Mouse (Mus musculus): Measurements from ENCODE around the gene Slc25a25.
A peak's percentile ranks its signal among the peaks of the same experiment; 100 is the strongest.

Gene Slc25a25

DNA sequence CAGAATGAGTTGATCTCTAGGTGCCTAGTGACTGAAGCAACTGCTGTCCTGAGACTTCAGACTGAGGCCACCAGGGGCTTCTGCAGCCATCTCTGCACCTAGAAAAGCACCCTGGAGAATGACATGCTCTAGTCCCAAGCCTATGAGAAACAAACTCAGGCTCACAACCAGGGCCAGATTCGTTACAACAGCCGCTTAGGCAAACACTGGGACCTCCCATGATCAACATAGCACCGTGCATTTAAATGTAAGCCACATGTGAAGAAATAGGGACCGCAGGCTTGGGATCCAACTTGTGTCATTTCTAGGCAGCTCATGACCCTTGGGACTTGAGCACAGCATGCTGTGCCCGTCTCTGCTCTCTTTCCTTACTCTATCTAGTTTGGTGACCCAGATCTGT is 23.5 kb downstream of the Slc25a25 start:
- DNase-seq: no peak

DNA sequence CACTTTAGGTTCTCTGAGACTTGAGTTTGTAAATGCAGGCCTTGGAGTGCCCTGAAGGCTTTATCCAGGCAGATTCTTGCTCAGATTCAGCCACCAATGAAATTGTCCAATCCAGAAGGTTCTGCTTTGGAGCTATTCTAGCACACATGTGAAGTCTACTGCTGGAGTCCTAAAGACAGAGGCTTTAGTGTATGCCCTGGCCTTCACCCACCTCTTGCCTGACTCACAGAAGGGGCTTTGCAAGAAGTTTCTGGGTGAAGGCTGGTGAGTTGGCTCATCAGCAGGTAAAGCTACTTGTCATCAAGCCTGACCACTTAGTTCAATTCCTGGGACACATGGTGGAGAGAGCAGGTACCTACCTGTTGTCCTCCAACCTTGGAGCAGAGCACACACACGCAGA is 25.1 kb downstream of the Slc25a25 start:
- no peak for DNase-seq

DNA sequence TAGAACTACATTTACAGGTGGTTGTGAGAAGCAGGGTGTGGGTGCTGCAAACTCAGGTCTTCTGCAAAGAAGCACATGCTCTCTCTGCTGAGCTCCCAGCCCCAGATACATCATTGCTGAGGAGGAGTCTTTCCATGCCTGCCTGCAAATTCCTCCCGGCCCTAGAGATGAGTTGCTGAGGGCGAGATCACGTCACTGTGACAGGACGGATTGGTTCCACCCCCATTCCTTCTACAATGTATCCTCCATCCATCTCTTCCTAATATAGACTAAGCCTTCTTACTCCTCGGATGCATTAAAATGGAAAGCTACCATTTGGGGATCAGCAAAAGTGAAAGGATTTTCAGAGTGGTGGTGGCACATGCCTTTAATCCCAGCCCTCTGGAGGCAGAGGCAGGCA is 25.7 kb downstream of the Slc25a25 start:
- DNase-seq: no peak

DNA sequence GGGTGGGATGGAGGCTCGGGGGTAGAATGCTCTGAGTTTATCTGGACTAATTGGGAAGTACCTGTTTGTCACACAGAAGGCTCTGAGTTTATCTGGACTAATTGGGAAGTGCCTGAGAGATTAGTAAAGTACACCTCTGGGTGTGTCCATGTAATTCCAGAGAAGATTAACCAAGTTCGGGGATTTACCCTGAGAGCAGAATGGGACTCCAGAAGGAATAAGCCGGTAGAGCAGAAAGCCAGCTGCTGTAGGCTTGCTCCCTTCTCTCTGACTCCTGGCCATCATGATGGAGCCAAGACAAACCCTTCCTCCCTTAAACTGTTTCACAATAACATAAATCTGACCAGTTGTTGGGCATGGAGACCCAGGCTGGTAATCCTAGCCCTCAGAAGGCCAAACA is 26.4 kb downstream of the Slc25a25 start:
- DNase-seq: no peak

DNA sequence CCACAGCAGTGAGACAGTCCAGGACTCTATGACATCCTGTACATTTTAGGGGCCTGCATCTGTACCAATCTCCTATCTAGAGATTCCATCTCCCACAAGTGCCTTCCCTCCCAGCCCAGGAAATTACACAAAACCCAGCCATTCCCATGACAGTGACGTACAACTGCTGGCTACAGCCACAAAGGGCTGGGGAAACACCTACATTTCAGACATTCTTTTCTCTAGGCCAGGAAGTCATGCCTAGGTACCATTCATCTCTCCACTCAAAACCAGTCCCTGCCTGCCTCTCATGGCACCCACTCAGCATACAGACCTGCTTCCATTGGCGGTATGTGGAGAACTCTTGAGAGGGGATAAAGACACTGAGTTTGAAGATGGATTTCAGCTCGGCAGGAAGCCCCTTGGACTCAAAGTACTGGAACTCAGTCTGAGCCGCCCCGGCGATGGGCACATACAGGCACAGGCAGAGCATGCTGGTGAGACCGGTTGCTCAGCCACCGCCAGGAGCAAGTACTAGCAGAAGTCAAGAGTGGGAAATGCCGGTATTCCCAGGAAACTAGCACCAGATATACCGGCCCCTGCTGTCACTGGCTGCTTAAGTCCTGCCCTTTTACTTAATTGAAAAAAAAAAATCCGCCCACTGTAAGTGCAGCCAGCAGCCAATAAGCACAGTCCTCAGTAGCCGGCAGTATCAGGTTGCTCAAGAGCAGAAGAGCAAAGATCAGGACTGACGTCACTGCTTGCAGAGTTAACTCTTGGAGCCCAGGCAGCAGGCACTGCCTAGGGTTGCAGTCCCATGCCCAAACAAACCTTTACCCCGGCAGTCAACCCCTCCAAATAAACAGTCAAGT is 27.5 kb downstream of the Slc25a25 start:
- DNase-seq: peak; percentile 65

DNA sequence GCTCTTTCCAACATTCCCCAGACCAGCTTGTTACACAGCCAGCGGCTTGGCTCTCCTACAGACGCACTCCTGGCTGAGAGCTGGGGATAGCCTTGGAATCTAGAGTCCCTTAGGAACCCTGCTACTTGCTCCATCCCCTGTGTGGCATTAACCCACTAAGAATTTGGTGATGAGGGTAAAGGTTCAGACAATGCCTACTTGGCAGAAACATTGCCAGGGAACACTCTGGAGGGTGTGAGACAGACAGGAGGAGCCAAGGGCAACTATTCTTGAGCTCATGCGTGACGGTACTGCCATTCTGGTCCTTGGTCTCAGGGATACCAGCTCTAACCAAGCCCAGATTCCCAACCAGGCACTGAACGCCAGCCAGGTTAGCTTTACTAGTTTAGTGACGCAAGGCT is 29.4 kb downstream of the Slc25a25 start:
- no peak for DNase-seq

DNA sequence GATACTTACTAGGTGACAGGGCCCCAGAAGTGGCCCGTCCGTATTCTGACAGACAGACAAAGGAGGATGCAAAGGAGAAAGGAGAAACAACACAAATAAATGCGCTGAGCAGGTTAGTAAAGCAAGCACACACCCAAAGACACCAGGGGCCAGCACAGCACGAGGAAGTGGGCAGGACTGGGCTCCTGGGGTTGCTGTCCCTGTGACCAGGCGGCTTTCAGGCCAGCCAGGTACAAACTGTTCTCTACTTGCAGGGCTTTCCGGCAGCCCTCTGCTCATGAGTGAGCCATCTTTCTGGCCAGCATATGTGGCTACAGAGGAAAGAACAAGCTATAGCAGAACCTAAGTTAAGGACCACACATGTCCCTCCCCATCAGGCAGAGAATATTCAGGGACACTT is 30.6 kb downstream of the Slc25a25 start:
- DNase-seq: no peak

DNA sequence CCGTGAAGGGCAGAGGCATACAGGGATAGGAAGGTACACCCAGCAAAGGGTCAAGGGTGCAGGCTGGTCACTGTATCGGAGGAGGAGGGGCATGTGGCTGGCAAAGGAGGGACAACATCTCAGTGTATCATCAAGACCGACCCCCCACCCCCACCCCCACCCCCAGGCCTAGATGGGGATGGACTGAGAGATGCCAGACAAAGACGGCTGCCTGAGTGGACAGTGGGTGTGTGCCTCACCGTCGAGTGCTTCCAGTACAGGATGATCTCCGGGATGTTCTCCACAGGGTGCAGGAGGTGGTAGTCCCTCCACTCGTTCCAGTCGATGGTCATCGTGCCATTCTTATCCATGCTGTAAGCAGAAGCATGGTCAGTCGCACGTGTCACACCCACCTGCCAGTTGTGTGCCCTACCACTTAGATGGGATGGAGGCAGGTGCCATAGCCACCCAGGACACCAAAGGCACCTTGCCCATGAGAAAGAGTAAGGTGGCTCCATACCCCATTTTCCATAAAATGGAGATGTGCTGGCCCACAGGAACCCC is 31.1 kb downstream of the Slc25a25 start:
- DNase-seq: no peak

DNA sequence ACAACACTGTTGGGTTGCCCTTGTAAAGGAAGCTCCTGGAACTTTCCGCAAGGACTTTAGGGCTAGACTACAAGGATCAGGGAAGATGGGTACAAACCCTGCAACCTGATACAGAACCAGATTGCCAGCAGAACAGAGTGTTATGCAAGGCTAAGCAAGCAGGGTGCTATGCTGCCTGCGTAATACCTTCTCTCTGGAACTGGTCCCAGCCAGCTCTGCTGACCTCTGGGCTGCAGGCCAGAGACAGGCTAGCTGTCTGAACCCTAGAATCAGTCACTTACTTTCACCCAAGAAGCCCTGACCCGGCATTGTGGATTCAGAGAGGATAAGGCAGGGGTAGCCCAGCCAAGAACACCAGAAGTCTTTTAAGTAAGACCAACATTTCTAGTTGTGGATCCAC is 31.9 kb downstream of the Slc25a25 start:
- DNase-seq: no peak

DNA sequence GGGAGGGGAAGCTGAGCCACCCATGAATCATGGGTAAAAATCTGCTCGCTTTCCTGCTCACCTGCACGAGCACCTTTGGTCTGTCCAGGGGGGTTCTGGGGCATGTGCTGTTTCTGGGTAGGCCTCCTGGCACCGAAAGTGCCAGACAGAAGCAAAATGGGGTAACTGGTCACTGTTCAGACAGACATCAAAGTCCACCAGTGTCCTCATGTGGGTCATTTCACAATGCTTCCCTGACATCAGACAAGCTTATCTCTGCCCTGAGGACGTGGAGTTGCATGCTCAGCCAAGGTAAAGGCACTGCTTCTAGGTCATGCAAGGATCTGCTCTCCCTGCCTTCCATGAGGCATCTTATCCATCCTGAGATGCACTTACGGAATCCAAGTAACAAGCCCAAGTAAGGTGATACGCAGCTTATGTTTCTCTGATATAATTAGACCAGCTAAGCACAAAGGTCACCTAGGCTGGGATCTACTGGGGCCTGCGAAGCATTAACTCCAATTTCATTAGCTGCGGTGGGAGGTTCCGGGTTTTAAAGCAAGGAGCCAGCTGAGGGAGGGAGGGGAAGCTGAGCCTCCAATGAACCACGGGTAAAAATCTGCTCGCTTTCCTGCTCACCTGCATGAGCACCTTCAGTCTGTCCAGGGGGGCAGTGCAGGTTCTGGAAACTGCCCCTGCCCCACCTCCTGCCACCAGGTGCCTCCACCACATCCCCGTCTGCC is 32.7 kb downstream of the Slc25a25 start:
- DNase-seq: no peak

DNA sequence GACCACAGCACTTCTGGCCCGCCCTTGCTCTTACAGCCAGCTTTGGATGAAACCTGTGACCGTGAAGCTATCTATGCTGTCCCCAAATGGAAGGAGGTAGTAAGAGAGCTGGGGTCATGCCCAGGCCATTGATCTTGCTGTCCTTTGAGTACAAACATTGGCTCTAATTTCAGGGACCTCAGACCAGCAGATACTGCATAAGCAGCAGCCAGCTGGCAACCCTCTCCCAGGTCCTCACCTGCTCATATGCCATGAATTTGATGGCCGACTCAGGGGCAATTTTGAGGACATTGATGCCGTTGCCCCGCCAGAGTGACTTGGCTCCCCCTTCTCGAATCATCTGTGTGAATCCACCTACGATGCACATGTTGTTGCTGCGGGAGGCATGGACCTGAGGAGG is 33.8 kb downstream of the Slc25a25 start:
- no peak for DNase-seq

DNA sequence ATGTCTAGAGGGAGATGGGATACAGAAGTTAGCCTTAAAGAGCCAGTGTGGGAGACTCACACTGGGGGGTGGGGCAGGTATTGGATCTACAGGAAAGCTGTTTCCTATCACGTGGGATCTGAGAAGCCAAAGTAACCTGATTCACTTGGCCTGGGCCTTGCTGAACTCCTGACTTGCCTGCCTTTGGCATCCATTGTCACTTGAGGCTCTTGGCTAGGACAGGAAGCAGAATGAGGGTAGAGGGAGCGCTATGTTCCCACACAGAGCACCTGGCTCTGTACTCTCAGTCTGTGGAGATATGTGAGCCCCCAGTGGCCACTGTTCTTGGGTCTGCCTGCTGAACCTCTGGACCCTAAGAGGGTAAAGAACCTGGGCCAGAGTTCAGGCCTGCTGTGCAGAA is 34.7 kb downstream of the Slc25a25 start:
- no peak for DNase-seq

DNA sequence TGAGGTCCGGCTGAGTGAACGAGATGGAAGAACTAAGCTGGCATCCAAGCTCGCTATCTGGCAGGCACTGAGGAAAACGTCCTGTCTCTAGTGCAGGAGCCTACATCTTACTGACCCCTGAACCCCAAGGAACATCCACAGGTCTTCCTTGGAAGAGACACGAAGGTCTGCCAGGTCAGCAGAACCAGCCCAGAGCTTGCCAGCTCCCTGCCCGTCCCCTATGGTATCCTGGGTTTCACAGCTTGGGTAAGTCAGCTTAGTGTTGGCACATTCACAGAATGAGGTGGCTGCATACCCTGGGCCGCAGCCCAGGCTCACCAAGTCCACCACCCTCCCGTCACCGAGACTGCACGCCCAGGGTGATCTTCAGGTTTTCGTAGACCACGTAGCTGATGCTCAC is 35.4 kb downstream of the Slc25a25 start:
- no peak for DNase-seq

DNA sequence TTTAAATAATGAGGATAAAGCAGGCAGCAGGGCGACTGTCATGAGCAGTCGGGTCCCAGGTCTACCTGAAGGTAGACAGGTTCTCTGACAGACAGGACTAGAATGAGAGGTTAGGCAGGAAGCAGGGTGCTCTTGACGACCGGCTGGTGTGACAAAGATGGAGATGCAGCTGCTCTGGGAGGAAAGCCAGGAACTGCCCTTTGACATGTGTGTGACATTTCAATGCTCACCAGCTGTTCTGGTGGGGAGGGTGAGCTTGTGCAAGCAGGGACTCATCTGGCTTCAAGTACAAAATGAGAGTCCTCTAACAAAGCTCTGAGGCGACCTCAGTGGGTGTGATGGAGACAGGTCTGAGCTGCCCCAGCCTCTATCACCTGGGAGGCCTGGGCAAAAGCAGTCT is 37.3 kb downstream of the Slc25a25 start:
- DNase-seq: no peak

DNA sequence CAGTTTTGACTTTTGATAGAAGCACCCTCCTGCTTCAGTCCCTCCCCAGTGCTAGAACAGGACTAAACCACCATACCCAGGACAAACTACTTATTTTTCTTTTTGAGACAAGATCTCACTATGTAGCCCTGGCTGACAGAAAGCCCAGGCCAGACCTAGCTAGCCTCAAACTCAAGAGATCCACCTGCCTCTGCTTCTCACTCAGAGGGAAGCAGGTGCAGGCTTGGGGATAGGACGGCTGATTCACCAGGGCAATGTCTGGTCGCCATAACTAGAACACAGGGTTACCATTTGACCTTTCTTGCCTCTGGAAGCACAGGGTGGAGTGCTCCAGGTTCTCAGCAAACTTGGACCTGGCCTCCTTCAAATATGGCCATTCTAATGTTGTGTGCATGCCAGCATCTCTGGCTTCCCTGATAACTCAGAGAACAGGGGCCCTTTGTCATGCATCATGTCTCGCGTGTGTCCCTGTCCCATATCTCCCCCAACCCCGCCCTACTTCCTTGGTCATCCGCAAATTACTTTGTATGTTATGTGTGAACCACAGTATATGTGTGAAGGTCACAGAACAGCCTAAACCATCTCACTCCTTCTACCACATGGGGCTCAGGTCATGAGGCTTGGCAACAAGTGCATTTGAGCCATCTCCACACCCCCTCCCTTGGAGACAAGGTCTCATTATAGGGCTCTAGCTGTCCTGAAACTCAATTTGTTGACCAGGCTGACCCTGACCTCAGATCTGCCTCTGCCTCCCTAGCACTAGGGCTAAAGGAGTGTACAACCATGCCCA is 38.3 kb downstream of the Slc25a25 start:
- DNase-seq: no peak

DNA sequence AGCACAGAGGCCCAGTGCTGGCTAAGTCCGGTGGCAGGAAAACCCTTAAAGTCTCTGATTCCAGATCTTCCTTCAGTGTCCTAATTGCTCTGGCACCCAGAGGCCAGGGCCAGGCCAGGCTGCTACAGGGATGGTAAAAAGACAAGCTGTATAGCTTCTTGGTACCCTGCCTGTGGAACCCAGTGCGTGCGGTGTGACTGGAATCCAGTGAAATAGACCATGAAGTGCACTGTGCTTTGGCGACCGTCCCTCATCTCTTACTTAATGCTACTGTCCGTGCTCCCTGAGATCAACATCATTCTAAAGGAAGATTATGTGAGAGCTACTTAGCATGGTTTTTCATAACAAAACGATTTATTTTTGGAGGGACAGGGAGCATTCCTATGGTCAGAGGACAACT is 39.8 kb downstream of the Slc25a25 start:
- DNase-seq: no peak

DNA sequence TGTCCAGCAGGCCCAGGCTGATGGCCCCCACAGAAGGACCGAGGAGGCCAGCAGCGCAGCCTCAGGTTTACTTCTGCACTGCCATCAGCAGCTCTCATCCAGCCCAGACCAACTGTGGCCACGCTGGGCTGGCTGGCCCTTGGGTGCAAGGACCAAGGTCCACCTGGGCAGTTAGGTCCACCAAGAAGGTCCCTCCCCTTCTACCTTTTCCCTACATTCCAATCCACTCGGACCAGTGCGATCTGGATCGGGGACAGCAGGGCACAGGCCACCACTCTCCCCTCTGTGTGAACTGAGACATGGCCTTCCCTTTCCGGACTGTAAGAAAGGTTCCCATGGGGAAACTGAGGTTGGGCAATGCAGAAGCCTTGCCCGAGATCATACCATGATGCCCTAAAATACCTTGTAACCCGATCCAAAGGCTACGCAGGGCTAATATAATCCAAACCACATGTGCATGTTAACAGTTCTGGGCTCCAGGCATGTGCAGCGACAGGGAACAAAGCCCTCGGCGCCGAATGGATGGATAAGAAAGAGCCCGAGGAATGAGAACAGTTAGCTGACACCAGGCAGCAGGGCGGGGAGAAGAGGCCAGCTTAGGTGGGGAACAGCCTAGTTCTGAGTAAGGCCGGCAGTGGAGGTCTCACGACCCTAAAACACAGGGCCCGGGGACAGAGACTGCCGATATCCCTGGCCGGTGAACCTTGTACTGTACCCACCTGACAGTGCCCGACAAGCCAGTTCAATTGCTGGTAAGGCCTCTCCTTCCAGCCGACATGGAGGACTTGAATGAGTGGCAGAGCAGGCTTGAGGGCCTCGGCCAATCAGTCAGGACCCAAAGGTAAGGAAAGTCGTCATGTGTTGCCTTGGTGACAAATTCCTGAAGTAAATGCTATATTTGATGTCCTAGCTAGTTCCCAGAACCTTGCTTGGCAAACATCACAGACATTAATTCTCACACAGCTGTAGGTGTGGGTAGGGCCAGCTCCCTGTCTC is 42.5 kb downstream of the Slc25a25 start:
- no peak for DNase-seq

DNA sequence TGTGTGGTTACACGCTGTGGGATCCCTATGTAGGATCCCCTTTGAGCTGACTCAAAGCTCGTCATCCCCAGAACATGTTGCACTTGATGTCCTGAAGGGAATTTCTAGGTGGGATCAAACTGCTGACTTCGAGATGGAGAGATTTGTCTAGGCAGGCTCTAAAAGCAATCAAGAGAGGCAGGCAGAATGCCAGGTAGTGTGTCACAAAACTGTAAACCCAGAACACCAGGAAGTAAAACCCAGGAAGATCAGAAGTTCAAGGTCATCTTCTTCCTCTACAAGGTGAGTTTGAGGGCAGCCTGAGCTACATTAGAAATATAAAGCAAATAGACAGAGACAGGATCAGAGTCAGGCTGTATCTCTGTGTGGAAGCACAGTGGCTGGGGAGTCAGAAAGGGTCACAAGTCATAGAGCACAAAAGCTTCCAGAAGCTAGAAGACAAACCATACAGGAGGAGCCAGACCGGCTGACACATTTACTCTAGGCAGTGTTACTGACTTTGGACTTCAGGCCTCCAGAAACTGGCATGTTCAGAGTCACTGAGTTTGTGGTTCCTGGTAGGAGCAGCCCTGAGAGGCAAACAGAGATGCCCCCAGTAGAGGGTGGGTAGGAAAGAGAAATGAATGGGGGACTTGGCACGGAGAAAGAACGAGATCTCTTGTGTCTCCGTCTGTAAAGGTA is 44.0 kb downstream of the Slc25a25 start:
- DNase-seq: no peak

DNA sequence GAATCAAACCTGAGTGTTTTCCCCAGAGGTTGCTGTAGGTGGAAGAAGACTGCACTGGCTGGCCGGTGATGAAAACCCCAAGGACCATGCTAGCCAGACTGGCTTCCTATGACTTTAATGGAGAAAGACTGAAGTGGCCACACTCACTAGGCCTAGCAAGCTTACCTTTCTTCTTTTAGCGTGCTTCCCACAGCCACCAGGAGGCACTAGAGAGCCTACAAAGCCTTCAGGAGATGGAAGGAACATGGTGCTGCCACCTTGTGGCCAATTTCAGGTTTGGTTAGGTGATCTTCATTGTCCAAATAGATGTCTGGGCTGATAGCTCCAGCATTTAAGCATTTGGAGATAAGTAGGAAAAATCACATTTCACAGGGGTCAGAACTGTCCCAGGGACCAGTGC is 46.6 kb downstream of the Slc25a25 start:
- peak; percentile 92 for DNase-seq

DNA sequence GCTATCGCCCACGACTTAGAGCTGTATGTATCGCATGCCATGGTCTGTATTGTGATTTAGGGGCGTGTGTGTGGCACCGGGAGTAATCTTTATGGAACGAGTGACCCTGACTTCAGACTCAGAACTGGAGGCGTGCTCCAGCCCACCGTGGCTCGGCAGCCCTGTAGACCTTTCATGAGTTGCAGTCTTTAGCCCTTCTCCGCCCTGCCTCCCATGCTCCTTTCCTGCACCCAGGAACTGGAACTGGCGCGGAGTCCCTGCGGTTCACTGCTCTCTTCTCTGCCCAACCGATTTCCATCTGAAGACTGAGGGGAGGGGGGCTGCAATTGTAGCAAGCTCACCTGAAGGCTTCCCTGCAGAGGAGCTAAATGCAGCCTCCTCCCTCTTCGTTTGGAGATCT is 54.5 kb downstream of the Slc25a25 start:
- DNase-seq: no peak

DNA sequence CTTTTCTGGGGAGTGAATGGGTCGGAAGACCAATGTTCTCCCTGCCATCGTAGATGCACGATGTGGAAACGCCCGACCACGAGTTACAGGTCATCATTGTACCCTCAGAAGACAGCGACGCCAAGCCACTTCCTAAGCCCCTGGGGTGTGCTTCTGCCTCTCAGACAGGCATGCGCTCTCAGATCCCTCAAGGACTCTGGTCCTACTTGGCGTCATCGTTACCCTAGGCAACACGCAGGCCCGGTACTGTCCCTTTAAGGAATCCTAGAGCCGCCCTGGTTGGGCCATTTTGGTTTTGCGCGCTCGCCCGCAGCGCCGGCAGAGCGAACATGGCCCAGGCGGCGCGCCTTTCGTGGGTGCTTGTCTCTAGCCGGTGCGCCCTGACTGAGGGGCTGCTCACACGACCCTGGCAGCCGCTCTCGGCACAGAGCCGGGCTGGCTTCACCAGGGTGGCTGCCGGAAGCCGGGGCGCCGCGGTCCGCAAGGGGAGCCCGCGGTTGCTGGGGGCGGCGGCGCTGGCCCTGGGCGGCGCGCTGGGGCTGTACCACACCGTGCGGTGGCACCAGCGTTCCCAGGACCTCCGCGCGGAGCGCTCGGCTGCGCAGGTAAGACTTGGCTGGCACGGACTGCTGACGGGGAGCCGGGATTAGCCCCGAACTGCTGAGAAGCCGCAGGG is 55.2 kb downstream of the Slc25a25 start:
- peak; percentile 96 for DNase-seq
